Mouse (Mus musculus) embryo, embryonic 10 days (tissue): ENCODE results near the gene Tle1.
A peak's percentile ranks its signal among the peaks of the same experiment; 100 is the strongest.

Experiments used
- DNase-seq: peaks from one replicate; pipeline ENCODE4 v3.0.0-alpha.2; 2015; ENCODE audit warnings: low spot score

The Tle1 gene

DNA sequence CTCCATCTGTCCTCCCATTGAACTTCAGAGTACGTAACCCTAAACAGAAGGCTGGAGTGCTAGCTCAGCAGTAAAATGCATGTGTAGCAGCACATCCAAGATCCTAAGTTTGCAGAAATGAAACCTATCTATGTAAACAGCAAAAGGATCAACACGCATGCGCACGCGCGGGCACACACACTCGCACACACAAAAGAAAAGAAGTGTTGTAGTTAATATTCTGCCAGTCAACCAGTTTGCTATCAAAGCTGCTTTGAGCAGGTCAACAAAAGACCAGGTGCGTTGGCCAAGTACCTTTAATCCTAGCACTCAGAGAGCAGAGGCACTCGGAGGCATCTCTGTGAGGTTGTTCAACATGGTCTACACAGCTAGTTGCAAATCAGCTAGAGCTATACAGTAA is 35.0 kb downstream of the Tle1 start:
- DNase-seq = no peak

DNA sequence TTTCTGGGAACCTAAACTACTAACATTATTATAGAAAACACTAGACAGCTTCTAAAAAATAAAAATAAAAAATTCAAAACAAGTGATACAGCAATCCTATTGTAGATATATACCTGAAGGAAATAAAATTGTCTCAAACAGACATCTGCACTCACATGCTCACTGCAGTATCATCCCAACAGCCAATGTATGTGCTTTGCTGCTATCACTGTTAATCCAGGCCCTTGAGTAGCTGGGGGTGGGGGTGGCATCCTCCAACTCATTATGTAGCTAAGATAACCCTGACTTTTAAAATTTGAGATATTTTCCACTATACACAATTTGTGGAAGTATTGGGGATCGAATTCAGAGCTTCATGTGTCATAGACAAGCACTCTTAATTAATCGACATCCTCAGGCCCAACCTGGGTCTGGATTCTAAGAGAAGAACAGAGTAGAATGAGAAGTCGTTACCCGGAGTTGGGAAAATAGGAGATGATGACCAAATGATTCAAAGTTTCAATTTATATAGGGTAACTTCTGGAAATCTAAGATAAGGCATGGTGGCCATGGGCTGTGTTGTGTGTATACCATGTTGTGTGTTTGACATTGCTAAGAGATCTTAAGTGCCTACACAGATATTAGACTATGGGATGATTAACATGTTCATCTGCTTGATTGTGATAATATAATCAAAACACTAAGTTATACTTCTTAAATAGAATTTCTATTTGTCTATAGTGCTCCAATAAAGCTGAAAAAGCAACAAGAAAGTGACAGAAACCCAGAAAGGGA is 38.1 kb downstream of the Tle1 start:
- no peak for DNase-seq

DNA sequence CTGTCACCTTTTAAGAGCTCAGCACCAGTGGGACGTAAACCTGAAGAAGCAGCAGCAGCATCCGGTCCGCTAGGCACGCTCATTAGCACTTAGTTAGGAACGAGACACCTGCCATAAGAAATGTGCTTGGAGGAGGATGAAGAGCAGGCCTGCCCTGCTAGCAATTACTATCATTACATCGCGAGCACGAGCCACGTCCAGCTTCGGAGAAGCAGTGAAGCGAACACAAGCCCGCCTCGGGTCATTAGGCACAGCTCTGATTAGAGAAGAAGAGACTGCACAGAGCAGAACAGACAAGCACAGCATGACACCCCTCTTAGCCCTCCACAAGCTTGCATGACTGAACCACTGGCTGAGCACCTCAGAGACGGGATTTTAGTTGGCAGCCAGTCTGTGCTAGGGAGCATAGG is 40.6 kb downstream of the Tle1 start:
- DNase-seq = peak; percentile 77

DNA sequence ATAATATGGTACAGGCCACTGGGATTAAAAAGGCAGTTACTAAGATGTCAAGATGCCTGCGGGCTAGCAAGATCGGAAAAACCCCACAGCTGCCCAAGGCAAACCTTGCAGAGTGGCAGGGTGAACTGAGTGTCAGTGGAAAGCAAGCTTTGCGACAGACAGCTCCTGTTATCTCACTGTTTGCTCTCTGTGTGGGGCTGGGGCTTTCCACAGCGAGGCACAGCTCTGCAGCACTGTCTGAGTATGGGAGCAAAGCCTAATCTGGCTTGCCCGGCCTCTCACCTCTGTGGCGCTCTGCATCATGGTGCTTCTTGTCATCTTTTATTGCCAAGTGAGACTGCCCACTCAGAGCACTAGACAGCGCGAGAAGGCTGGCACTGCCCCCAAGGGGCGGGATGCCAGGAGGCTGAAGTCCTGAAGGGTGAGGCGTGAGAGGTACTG is 42.8 kb downstream of the Tle1 start:
- no peak for DNase-seq

DNA sequence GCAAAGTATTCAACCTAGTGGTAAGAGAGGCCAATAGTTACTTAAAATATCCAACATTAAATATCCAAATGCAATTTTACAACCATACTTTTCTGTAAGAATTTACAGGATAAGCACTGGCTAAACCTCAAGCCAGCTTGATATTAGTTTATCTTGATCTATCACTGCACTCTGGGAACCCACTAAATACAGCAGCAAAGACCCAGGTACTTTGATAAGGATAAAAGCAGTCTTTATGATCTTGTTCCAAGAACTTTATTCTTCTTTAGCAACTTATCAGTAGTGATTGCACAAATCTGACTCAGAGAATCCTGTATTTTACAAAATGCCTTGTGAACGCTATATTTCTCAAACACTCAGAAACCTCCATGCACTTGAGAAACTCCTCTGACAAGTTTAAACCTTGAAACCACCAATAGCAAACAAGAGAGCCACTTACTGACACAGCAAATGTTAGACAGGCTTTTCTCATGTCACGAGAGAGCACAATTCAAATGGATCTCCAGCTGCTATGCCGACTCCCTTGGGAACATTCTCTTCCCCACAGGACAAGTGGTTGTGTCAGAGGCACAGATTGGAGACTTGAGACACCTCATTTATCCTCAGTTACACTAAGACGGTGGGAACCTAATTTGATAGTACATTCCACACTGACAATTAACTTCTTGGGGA is 50.1 kb downstream of the Tle1 start:
- DNase-seq = no peak

DNA sequence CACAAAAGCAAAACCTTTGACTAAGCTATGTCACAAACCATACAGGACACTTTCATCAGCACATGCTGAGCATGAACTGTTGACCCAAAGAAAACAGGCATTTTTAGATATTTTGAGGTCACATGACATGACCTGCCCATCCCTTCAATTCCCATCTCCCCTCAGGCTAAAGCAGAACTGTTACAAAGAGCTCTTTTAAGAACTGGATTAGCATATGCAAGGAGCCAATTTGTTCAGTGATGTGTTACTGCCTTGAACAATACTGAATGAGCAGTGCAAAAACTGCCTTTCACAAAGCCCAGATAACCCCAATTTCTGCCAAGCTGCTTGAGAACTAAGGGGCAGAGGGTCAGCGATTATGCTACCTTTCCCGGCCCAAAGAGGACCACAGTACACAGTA is 54.7 kb downstream of the Tle1 start:
- DNase-seq = peak; percentile 55

DNA sequence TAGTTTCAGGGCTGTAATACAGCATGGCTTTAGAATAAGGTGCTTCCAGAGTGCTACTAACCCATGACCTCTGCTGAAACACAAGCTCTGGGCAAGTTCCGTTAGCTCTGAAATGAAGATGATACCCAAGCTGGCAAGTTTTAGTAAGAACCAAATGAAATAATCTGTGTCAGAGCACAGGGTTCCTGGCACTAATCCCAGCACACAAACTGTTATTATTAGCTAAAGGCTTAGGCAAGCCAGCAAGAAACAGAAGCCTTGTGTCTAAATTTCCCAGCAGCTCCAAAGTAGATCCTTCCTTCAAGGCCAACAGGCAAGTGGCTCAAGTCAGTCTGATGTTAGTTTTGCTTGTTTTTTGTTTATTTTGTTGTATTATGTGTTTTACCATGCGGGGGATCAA is 56.2 kb downstream of the Tle1 start:
- DNase-seq = no peak

DNA sequence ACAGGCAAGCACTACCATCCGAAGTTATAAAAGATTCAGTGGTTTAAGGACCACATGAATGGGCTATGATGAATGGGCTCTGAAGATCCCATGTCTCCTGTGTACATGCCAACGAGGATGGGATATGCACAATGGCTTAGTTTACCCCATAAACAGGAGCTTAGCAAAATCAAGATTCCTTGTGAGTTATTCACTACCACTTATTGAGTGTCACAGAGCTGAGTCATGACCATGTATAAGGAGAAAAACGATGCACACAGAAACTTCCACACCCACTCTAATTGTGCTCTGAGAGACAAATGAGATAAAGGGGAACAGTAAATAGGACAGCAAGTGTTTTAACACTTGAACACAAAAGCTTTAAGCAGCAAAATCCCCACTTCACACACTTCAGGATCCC is 60.0 kb downstream of the Tle1 start:
- DNase-seq = no peak

DNA sequence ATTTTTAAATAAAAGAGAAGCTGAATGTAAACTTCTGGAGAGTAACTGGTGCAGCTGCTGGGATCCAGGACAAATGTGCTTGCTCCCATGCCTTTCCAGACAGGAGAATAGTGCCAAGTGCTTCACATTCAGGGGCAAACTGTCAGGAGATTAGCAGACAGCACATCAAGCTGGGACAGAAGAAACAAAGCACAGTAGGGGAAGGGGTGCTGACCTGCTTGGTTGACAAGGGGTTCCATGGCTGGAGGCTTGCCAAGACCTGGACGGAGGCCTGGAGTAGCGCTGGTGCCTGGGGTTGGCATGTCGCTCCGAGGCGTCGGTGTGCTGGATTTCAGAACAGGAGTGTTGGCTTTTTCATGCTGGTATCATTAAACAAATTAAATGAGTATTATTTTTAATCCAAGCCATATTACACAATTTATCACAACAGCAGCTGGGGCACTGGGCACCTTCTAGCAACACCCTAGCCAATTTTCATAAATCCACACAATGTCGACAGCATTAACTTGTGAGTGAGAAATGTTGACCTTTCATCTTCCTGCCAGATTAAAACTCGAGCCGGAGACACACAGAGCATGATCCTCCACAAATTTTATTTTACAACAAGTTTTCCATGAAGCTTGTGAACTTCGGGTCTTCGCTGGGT is 61.1 kb downstream of the Tle1 start:
- DNase-seq = no peak

DNA sequence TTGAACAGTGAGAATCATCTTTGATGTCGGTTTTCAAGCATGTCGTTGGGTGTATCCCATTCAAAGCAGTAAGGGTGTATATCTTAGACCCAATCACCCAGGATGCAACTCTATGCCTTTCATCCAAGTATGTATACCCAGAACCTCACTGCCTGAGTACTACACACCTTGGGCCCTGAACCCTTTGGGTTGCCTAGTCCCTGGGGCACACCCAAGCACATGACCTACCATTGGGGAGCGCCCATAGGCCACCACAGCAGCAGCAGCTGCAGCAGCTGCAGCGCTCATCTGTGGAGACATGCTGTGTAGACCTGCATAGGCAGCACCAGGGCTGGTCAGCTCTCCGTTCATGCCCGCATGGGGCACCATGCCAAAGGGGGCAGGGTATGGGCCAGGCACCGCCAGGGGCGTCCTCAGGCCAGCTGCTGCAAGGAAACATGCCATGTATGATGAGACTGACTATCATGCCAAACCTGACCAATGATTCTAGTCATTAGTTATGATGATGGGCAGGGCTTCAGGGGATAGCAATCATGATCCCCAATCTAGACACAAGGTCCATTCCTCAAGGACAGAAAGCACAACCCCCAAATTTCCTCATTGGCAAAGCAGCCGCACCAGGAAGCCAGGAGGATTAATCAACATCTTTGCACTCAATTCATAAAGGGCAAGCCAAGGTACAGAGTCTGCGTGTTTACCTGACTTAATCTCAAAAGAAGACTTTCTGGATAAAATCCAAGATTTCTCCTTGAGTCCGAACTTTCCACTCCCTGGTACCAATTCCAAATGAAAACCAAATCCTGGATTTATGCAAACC is 62.2 kb downstream of the Tle1 start:
- DNase-seq = no peak

DNA sequence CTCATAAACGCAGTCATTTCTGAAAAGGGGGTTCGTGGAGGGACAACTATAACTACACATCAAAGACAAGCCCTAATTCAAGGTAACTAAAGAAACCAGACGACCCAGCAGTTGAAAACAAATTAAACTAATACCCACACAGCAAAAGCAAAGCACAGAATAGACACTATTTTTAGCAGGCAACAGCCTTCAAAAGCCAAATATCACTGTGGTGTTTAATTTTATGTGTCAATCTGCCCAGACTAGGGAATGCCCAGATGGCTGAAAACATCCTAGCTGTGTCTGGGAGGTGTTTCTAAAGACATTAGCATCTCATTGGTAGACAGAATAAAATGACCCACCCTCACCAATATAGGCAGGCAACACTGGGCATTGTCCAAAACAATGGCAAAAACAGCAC is 68.1 kb downstream of the Tle1 start:
- no peak for DNase-seq

DNA sequence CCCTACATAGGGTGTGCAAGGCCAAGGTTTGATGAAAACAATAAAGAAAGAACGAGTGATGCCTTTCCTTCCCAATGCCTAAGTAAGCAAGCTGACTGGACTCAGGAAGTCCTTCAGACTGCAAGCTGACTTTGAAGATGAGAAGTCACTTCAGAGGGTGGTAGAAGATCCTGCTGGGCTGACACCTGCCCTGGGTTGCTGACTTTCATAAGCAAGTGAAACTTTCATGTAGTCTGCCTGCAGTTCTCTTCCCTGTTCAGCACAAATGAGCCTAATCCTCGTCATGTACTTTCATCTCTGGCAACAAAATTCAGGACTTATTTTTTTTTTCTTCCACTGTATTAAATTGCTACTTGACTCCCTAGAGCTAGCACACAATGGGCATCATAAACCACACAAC is 73.1 kb downstream of the Tle1 start:
- no peak for DNase-seq

DNA sequence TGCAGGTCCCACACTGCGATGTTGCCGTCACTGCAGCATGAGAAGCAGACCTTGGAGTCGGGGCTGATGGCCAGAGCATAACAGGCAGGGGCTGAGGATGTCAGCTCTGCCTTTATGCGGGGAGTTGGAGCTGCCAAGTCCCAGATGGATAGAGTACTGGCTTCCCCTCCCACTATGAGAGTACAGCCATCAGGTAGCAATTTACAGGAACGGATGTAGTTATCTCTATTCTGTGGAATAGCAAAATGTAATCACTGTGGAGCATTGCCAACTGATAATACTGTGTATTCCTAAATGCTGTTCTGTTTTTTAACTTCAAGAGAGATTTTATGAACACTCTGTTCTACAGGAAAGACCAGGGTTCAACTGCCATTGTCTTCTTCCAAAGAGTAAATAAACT is 75.9 kb downstream of the Tle1 start:
- DNase-seq = no peak

DNA sequence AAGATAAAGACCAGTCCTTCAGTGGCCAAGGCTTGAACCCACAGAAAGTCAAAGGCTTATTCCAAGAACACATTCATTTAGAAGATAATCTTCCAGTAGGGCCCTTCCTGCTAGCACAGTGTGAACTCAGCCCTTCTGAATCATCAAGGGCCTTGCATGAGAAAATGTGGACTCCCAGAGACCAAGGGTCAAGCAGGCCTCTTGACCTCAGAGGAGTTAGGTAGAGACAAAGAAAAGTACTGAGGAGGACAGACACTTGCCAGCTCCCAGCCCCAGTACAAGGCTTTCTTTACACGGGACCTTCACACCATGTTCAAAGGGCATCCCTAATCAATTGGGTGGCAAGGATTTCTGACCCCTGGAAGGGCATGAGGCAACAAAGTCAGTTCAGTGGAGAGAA is 77.9 kb downstream of the Tle1 start:
- peak; percentile 67 for DNase-seq

DNA sequence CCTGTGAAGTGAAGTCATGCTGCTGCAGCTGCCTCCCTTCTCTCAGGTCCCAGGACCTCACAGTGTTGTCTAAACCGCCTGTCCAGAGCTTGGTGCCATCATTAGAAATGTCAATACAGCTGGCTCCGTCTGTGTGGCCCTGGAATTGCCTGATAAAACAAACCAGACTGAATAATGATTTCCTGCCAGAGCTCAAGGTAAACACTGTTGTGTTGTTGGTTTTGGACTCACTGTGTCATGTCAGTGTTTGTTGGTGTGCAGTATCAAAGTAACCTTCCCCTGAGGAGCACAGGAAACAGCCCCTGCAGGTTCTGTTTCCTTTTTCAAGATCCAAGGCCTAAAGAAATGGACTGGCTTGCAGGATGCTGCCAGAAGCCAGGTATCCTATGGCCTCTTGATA is 78.4 kb downstream of the Tle1 start:
- peak; percentile 49 for DNase-seq

DNA sequence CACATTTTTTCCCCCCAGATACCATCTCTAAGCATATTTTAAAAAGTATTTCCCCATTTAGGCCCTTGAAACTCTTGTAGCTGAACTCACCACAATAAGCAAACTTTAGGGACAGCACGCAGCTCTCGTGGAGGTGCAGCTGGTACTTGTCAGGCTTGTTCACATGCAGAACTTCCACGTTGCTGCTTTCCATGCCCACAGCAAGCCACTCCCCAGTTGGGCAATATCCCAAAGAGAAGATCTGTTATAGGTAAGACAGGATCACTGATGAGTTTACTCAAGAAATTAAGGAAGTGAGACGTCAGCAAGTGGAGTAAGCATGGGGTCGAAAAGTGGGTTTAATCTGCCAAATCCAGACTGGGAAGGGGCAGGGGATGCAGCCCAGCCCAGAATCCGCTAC is 80.7 kb downstream of the Tle1 start:
- no peak for DNase-seq

DNA sequence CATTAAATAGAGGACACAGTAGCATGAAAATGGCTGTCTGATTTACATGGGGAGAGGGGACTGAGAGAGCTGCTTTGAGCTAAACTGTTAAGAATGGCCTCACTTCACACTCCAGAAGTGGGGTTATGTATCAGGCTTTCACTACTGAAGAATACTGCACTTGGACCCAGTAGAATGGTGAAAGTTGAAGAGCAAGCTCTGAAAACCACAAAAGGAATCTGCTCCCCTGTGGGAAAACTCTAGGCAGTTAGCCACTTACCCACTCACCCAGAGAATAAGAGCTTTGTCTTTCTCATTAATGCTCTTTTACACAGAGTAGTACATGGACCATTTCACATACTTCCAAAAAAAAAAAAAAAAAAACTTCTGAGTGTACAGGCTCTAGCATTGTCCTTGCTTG is 95.0 kb downstream of the Tle1 start:
- DNase-seq = no peak

DNA sequence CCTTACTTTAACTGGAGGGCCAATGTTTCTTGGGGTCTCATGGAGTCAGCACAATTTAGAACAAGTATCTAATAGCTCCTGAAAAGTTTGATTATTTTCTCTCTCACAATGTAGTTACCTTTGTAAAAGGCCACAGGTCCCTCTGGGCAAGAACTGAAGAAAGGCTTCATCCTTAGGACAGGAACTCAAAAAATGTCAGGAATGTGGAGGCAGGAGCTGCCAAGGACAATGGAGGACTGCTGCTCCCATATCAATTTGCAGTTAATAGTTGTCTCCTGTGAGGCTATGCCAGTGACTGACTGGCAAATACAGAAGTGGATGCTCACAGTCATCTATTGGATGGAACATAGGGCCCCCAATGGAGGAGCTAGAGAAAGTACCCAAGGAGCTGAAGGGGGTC is 96.5 kb downstream of the Tle1 start:
- DNase-seq = no peak

DNA sequence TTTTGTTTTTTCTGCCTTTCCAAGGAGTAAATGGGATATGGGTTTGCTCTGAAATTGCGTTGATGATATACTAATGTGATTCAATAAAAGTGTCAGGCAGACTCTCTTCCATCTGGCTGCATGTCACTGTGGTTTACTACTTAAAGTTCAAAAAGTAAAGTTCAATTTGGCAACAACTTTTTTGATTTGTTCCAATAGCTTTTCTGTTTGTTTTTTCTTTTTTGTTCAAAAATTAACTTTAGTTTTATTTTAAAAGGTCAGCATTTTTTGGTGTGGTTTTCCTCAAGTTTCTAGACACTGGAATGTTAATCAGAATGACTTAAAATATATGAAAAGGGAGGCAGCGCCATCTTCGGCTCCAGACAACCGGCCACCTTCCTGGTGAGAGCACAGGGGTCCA is 112.9 kb downstream of the Tle1 start:
- DNase-seq = no peak

DNA sequence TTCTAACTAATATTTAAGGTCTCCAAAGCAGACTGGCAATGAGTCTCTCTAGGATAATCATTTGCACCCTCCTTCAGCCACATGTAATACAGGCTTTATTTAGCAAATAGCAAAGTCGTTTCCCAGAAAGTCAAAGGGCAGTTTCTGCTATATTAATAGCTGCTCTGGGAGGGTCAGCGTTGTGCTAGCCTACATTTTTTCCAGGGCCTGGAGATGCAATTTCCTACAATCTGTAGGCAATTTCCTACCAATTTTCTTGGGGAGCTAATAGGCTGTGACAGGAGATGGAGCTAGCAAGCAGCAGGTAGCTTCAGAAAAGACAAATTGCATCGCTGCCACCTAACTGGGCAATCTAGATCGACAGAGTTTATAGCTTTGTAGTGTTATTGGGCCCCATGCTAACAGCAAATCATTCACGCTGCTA is 131.6 kb downstream of the Tle1 start:
- DNase-seq = peak; percentile 20

DNA sequence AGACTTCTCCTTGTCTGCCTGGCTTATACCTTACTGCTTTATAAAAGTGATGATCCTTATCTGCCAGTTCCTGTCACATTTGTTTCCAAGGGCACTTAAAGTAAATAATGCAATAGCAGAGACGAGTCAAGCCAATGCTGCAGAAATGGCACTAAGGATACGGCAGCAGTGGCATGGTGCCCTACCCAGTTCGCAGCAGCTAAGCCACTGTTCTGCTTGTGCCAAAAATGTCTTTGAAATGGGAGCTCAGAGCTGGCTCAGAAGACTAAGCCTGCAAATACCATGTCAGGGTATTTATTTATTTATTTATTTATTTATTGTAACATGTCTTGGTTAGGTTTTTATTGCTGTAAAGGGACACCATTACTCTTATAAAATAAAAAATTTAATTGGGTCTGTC is 132.8 kb downstream of the Tle1 start:
- DNase-seq = no peak
